Mouse (Mus musculus): ENCODE measurements around the gene Eif2ak3. TPM values are rescaled to one million over a fixed set of nuclear protein-coding genes. Genes with fewer than 3 reads are reported as not detected.

Eif2ak3 gene
- polyA plus RNA-seq, 1 experiment: 3.3 TPM

GRCm38 (mm10) chr6:70855529-70856309, 11.4 kb downstream of the Eif2ak3 start:
- Histone ChIP-seq H3ac (ENCODE audit: control insufficient read depth, insufficient read length) (no peak overlapping the region), H3K79me2 (ENCODE audit: control insufficient read depth, insufficient read depth) (no peaks in the 10 kb centered on the region), H3K4me3 (no peak overlapping the region), H3K27me3 (ENCODE audit: control insufficient read depth, insufficient read depth, insufficient read length) (no peaks in the 10 kb centered on the region), H3K36me3 (ENCODE audit: control insufficient read depth, insufficient read depth) (no peaks in the 10 kb centered on the region), H3K4me2 (ENCODE audit: low read depth) (no peak overlapping the region)
- TF ChIP-seq MYOG (IDR thresholded peaks at IDR 0.05; ENCODE audit: control insufficient read depth in 1 of 3, insufficient read depth in 1 of 3, insufficient read length in 2 of 3, low read depth in 2 of 3) (no peak), USF1 (IDR thresholded peaks at IDR 0.05; ENCODE audit: low read depth) (no peak), SRF (IDR thresholded peaks at IDR 0.05; ENCODE audit: control insufficient read depth, insufficient read length, low read depth) (no peak), POLR2AphosphoS2 (IDR thresholded peaks at IDR 0.05; ENCODE audit: insufficient read length, low read depth) (no peak), TCF12 (IDR thresholded peaks at IDR 0.05; ENCODE audit: insufficient read depth, poor library complexity, severe bottlenecking) (no peak)

GRCm38 (mm10) chr6:70862726-70863125, 18.4 kb downstream of the Eif2ak3 start:
- no peaks in the 10 kb centered on the region for H3K36me3 ChIP-seq (ENCODE audit: control insufficient read depth, insufficient read depth)
- H3K79me2 ChIP-seq (ENCODE audit: control insufficient read depth, insufficient read depth): no peaks in the 10 kb centered on the region
- no peak overlapping the region for H3ac ChIP-seq (ENCODE audit: control insufficient read depth, insufficient read length)
- TF ChIP-seq MYOD1 (IDR thresholded peaks at IDR 0.05; ENCODE audit: control insufficient read depth in 1 of 3, insufficient read length in 2 of 3, low read depth in 2 of 3) (no peak), TCF12 (IDR thresholded peaks at IDR 0.05; ENCODE audit: insufficient read depth, poor library complexity, severe bottlenecking) (no peak), USF1 (IDR thresholded peaks at IDR 0.05; ENCODE audit: low read depth) (no peak), SRF (IDR thresholded peaks at IDR 0.05; ENCODE audit: control insufficient read depth, insufficient read length, low read depth) (no peak), MYOG (IDR thresholded peaks at IDR 0.05; ENCODE audit: control insufficient read depth in 1 of 3, insufficient read depth in 1 of 3, insufficient read length in 2 of 3, low read depth in 2 of 3) (no peak), E2F4 (IDR thresholded peaks at IDR 0.05; ENCODE audit: insufficient read depth) (no peak), MAX (IDR thresholded peaks at IDR 0.05; ENCODE audit: low read depth) (no peak), CEBPB (IDR thresholded peaks at IDR 0.05; ENCODE audit: insufficient read depth, poor library complexity, severe bottlenecking) (no peak), POLR2AphosphoS2 (IDR thresholded peaks at IDR 0.05; ENCODE audit: insufficient read length, low read depth) (no peak), REST (IDR thresholded peaks at IDR 0.05; ENCODE audit: insufficient read depth, insufficient read length) (no peak), POLR2A (IDR thresholded peaks at IDR 0.05; ENCODE audit: insufficient read length, low read depth) (no peak), TCF3 (IDR thresholded peaks at IDR 0.05; ENCODE audit: insufficient read length, low read depth) (no peak)
- H3K4me3 ChIP-seq: no peak overlapping the region
- H3K27me3 ChIP-seq (ENCODE audit: control insufficient read depth, insufficient read depth, insufficient read length): no peaks in the 10 kb centered on the region
- no peak overlapping the region for H3K4me2 ChIP-seq (ENCODE audit: low read depth)

GRCm38 (mm10) chr6:70864285-70864684, 20.0 kb downstream of the Eif2ak3 start:
- Histone ChIP-seq H3K79me2 (ENCODE audit: control insufficient read depth, insufficient read depth) (no peaks in the 10 kb centered on the region), H3K4me3 (no peak overlapping the region), H3K4me2 (ENCODE audit: low read depth) (no peak overlapping the region), H3K27me3 (ENCODE audit: control insufficient read depth, insufficient read depth, insufficient read length) (no peaks in the 10 kb centered on the region), H3ac (ENCODE audit: control insufficient read depth, insufficient read length) (no peak overlapping the region), H3K36me3 (ENCODE audit: control insufficient read depth, insufficient read depth) (no peaks in the 10 kb centered on the region)
- TF ChIP-seq TCF12 (IDR thresholded peaks at IDR 0.05; ENCODE audit: insufficient read depth, poor library complexity, severe bottlenecking) (no peak), SRF (IDR thresholded peaks at IDR 0.05; ENCODE audit: control insufficient read depth, insufficient read length, low read depth) (no peak), CEBPB (IDR thresholded peaks at IDR 0.05; ENCODE audit: insufficient read depth, poor library complexity, severe bottlenecking) (no peak), TCF3 (IDR thresholded peaks at IDR 0.05; ENCODE audit: insufficient read length, low read depth) (no peak), MAX (IDR thresholded peaks at IDR 0.05; ENCODE audit: low read depth) (no peak), E2F4 (IDR thresholded peaks at IDR 0.05; ENCODE audit: insufficient read depth) (no peak), POLR2A (IDR thresholded peaks at IDR 0.05; ENCODE audit: insufficient read length, low read depth) (no peak), REST (IDR thresholded peaks at IDR 0.05; ENCODE audit: insufficient read depth, insufficient read length) (no peak), MYOD1 (IDR thresholded peaks at IDR 0.05; ENCODE audit: control insufficient read depth in 1 of 3, insufficient read length in 2 of 3, low read depth in 2 of 3) (no peak), MYOG (IDR thresholded peaks at IDR 0.05; ENCODE audit: control insufficient read depth in 1 of 3, insufficient read depth in 1 of 3, insufficient read length in 2 of 3, low read depth in 2 of 3) (no peak), USF1 (IDR thresholded peaks at IDR 0.05; ENCODE audit: low read depth) (no peak), POLR2AphosphoS2 (IDR thresholded peaks at IDR 0.05; ENCODE audit: insufficient read length, low read depth) (no peak)

DNA sequence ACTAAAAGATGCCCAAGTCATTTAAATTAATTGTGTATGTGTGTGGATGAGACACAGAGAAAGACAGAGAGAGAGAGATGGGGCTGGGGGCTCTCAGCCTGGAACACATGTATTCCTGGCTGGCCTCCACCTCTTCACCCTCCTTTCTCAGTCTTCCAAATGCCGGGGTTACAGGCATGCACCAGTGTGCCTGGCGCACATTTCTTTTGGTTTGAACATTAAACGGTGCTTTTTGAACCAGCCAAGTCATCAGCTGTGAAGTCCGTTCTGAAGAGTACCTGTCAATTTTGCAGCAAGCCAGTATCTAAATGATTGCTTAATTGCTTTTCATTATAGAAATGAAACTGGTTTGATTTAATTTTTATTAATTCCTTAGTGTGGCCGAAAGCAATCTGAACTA, 22.4 kb downstream of the Eif2ak3 start:
- H3K36me3 ChIP-seq (ENCODE audit: control insufficient read depth, insufficient read depth): no peaks in the 10 kb centered on the region
- TF ChIP-seq E2F4 (IDR thresholded peaks at IDR 0.05; ENCODE audit: insufficient read depth) (no peak), TCF3 (IDR thresholded peaks at IDR 0.05; ENCODE audit: insufficient read length, low read depth) (no peak), POLR2A (IDR thresholded peaks at IDR 0.05; ENCODE audit: insufficient read length, low read depth) (no peak), POLR2AphosphoS2 (IDR thresholded peaks at IDR 0.05; ENCODE audit: insufficient read length, low read depth) (no peak), MYOG (IDR thresholded peaks at IDR 0.05; ENCODE audit: control insufficient read depth in 1 of 3, insufficient read depth in 1 of 3, insufficient read length in 2 of 3, low read depth in 2 of 3) (no peak), MAX (IDR thresholded peaks at IDR 0.05; ENCODE audit: low read depth) (no peak), MYOD1 (IDR thresholded peaks at IDR 0.05; ENCODE audit: control insufficient read depth in 1 of 3, insufficient read length in 2 of 3, low read depth in 2 of 3) (no peak), TCF12 (IDR thresholded peaks at IDR 0.05; ENCODE audit: insufficient read depth, poor library complexity, severe bottlenecking) (no peak), REST (IDR thresholded peaks at IDR 0.05; ENCODE audit: insufficient read depth, insufficient read length) (no peak), CEBPB (IDR thresholded peaks at IDR 0.05; ENCODE audit: insufficient read depth, poor library complexity, severe bottlenecking) (no peak), SRF (IDR thresholded peaks at IDR 0.05; ENCODE audit: control insufficient read depth, insufficient read length, low read depth) (no peak), USF1 (IDR thresholded peaks at IDR 0.05; ENCODE audit: low read depth) (no peak)
- no peaks in the 10 kb centered on the region for H3K27me3 ChIP-seq (ENCODE audit: control insufficient read depth, insufficient read depth, insufficient read length)
- H3K79me2 ChIP-seq (ENCODE audit: control insufficient read depth, insufficient read depth): peaks cover 4% of the 10 kb centered on the region
- H3ac ChIP-seq (ENCODE audit: control insufficient read depth, insufficient read length): no peak overlapping the region
- no peak overlapping the region for H3K4me2 ChIP-seq (ENCODE audit: low read depth)
- no peak overlapping the region for H3K4me3 ChIP-seq

Data from myocyte (in vitro differentiated cells).